Mouse (Mus musculus) E14TG2a.4 (cell line): ENCODE measurements around the gene Uggt2.

Experiments
- H3K27me3 ChIP-seq: 2 replicates; pipeline ENCODE4 v1.6.1; 2014; ENCODE audit warnings: low read length, control low read depth; ENCODE audit not compliant: insufficient read depth
- H3K36me3 ChIP-seq: 2 replicates; pipeline ENCODE4 v1.6.1; 2014; ENCODE audit warnings: low read length, control low read depth; ENCODE audit not compliant: insufficient read depth
- H3K4me1 ChIP-seq: replicated peaks from 2 replicates; pipeline ENCODE4 v1.6.1; 2014; ENCODE audit warnings: low read depth, low read length, control low read depth
- H3K4me3 ChIP-seq: replicated peaks from 2 replicates; pipeline ENCODE4 v1.5.1; 2014; ENCODE audit warnings: mild to moderate bottlenecking, low read length
- H3K9me3 ChIP-seq: 2 replicates; pipeline ENCODE4 v1.6.1; 2014; ENCODE audit warnings: low read length, control low read depth
- CTCF ChIP-seq: conservative IDR thresholded peaks from 2 replicates; pipeline ENCODE4 v1.5.1; 2014; ENCODE audit warnings: low read length
- NANOG ChIP-seq: IDR thresholded peaks from 2 replicates; pipeline ENCODE4 v1.6.1; 2014; ENCODE audit warnings: borderline replicate concordance, low read length, mixed read lengths
- POU5F1 ChIP-seq: IDR thresholded peaks from 2 replicates; pipeline ENCODE4 v1.6.1; 2014; ENCODE audit warnings: low read length, borderline replicate concordance

Gene Uggt2

GRCm38 (mm10) chr14:119013549-119013948 is 85.7 kb downstream of the Uggt2 start:
- Histone ChIP-seq H3K4me1 (peaks cover 19% of the 10 kb centered on the region), H3K36me3 (no peaks in the 10 kb centered on the region), H3K9me3 (no peaks in the 10 kb centered on the region), H3K4me3 (no peak overlapping the region), H3K27me3 (peaks cover 14% of the 10 kb centered on the region)
- TF ChIP-seq POU5F1 (no peak), NANOG (no peak), CTCF (no peak)

- Histone ChIP-seq H3K9me3 (no peaks in the 10 kb centered on the region), H3K36me3 (no peaks in the 10 kb centered on the region), H3K4me1 (peaks cover 24% of the 10 kb centered on the region), H3K27me3 (peaks cover 14% of the 10 kb centered on the region), H3K4me3 (no peak overlapping the region; the same call in 1 of the 2 replicates)
- TF ChIP-seq POU5F1 (no peak), NANOG (no peak), CTCF (no peak)
Observed at GRCm38 (mm10) chr14:119012607-119013431, 86.4 kb downstream of the Uggt2 start.

- peaks cover 14% of the 10 kb centered on the region for H3K27me3 ChIP-seq
- H3K36me3 ChIP-seq: no peaks in the 10 kb centered on the region
- H3K4me3 ChIP-seq: no peak overlapping the region
- H3K9me3 ChIP-seq: no peaks in the 10 kb centered on the region
- peaks cover 35% of the 10 kb centered on the region for H3K4me1 ChIP-seq
- TF ChIP-seq NANOG: no peak
- no peak for TF ChIP-seq POU5F1
- no peak for TF ChIP-seq CTCF
Observed at GRCm38 (mm10) chr14:119009531-119009930, 89.7 kb downstream of the Uggt2 start.

- peak overlapping the region; percentile 77 for H3K4me3 ChIP-seq
- no peaks in the 10 kb centered on the region for H3K9me3 ChIP-seq
- H3K36me3 ChIP-seq: no peaks in the 10 kb centered on the region
- peaks cover 8% of the 10 kb centered on the region for H3K27me3 ChIP-seq
- H3K4me1 ChIP-seq: peaks cover 32% of the 10 kb centered on the region
- TF ChIP-seq NANOG (no peak), CTCF (no peak), POU5F1 (no peak)
Observed at GRCm38 (mm10) chr14:119008031-119008590, 91.1 kb downstream of the Uggt2 start.

GRCm38 (mm10) chr14:119007103-119007951 is 91.9 kb downstream of the Uggt2 start:
- H3K27me3 ChIP-seq: 0 out of 2 replicates have a peak, but pooled peaks cover 2% of the 10 kb centered on the region
- peaks cover 27% of the 10 kb centered on the region for H3K4me1 ChIP-seq
- H3K36me3 ChIP-seq: no peaks in the 10 kb centered on the region
- TF ChIP-seq POU5F1: no peak
- no peak for TF ChIP-seq CTCF
- no peak for TF ChIP-seq NANOG
- H3K4me3 ChIP-seq: peak overlapping the region; percentile 77
- no peaks in the 10 kb centered on the region for H3K9me3 ChIP-seq

GRCm38 (mm10) chr14:119006441-119007102 is 92.7 kb downstream of the Uggt2 start:
- peaks cover 27% of the 10 kb centered on the region for H3K4me1 ChIP-seq
- H3K27me3 ChIP-seq: no peaks in the 10 kb centered on the region
- no peaks in the 10 kb centered on the region for H3K9me3 ChIP-seq
- TF ChIP-seq POU5F1 (no peak), CTCF (no peak), NANOG (no peak)
- peak overlapping the region; percentile 77 for H3K4me3 ChIP-seq
- H3K36me3 ChIP-seq: no peaks in the 10 kb centered on the region

GRCm38 (mm10) chr14:119005834-119006233 is 93.4 kb downstream of the Uggt2 start:
- no peaks in the 10 kb centered on the region for H3K9me3 ChIP-seq

GRCm38 (mm10) chr14:119003320-119003719 is 95.9 kb downstream of the Uggt2 start:
- Histone ChIP-seq H3K36me3 (no peaks in the 10 kb centered on the region), H3K4me1 (peaks cover 16% of the 10 kb centered on the region), H3K9me3 (no peaks in the 10 kb centered on the region), H3K4me3 (no peak overlapping the region), H3K27me3 (no peaks in the 10 kb centered on the region)
- TF ChIP-seq CTCF (peak; percentile 30), NANOG (no peak), POU5F1 (no peak)

More at GRCm38 (mm10) chr14:119005834-119006233, 93.4 kb downstream of the Uggt2 start:
- H3K36me3 ChIP-seq: no peaks in the 10 kb centered on the region
- peaks cover 27% of the 10 kb centered on the region for H3K4me1 ChIP-seq
- H3K27me3 ChIP-seq: no peaks in the 10 kb centered on the region
- TF ChIP-seq CTCF (no peak), NANOG (no peak), POU5F1 (no peak)
- H3K4me3 ChIP-seq: peak overlapping the region; percentile 77
